Comparison of ENCODE assay signal across 8 mouse cellular contexts in the genomic region with DNA sequence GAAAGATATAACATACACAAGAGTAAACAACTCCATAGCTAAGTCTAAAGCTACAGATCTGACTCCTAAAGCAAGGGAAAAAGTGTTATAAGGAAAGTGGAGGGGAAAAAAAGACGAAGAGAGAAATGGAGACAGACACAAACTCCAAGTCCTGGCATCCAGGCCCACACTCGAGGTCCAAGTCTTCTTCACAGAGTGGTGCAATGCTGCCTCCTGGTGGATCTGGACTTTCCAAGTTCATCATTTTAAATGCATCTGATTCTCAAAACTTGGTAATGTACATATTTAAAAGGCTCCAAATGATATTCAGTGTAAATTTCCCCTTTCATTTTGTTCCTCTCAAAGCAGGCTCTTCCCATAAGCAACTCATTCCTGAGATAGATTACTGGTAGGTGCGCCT. TPM values are rescaled to one million over a fixed set of nuclear protein-coding genes. Genes with fewer than 3 reads are reported as not detected.
DNase-seq lines count a peak whose midpoint lies in the region; ATAC-seq and TF ChIP-seq lines count a peak whose summit lies in the region.

No protein-coding gene starts in this region.

- no peaks in the 10 kb centered on the region for H3K9me3 ChIP-seq in forebrain, embryonic 14.5 days (replicated peaks; ENCODE audit: control insufficient read depth, low read length)
- no peaks in the 10 kb centered on the region for H3K9me3 ChIP-seq in forebrain, embryonic 13.5 days (replicated peaks)

- WGBS in forebrain, embryonic 14.5 days: 56% methylated on average over 3 of the region's 3 CpGs
- WGBS in forebrain, embryonic 13.5 days: 50% methylated on average over 3 of the region's 3 CpGs

- ATAC-seq in forebrain, embryonic 14.5 days: no peak
- ATAC-seq in forebrain, embryonic 13.5 days: no peak

- H3K27me3 ChIP-seq in forebrain, embryonic 14.5 days (replicated peaks; ENCODE audit: control insufficient read depth, insufficient read depth, low read length): no peaks in the 10 kb centered on the region
- H3K27me3 ChIP-seq in forebrain, embryonic 13.5 days: no peaks in the 10 kb centered on the region

- TF ChIP-seq CTCF in cortical plate, adult 2 months (IDR thresholded peaks at IDR 0.05; ENCODE audit: extremely low read depth, insufficient read depth, low read length): peak; percentile 84

- H3K4me2 ChIP-seq in forebrain, embryonic 14.5 days (ENCODE audit: low read length): no peak overlapping the region
- H3K4me2 ChIP-seq in forebrain, embryonic 13.5 days: no peak overlapping the region

- H3K4me1 ChIP-seq in forebrain, embryonic 14.5 days (ENCODE audit: control insufficient read depth, insufficient read depth, low read length): no peaks in the 10 kb centered on the region
- peaks cover 3% of the 10 kb centered on the region; the same call in 1 of the 2 replicates for H3K4me1 ChIP-seq in forebrain, embryonic 13.5 days
- H3K4me1 ChIP-seq in cortical plate, adult 2 months (ENCODE audit: control insufficient read depth, insufficient read depth, low read length): no peaks in the 10 kb centered on the region; the same call in 1 of the 2 replicates

- no peak for TF ChIP-seq POLR2A in cortical plate, adult 2 months (IDR thresholded peaks at IDR 0.05; ENCODE audit: extremely low read depth, insufficient read depth, low read length)

- no peak overlapping the region for H3K27ac ChIP-seq in forebrain, embryonic 14.5 days (ENCODE audit: low read depth, low read length)
- H3K27ac ChIP-seq in forebrain, embryonic 13.5 days: no peak overlapping the region
- H3K27ac ChIP-seq in cortical plate, adult 2 months (ENCODE audit: insufficient read depth, low read length): no peak overlapping the region

- no peak overlapping the region for H3K4me3 ChIP-seq in forebrain, embryonic 14.5 days (ENCODE audit: low read depth, low read length)
- H3K4me3 ChIP-seq in forebrain, embryonic 13.5 days: no peak overlapping the region
- H3K4me3 ChIP-seq in cortical plate, adult 2 months (ENCODE audit: insufficient read depth, low read length): no peak overlapping the region

- H3K9ac ChIP-seq in forebrain, embryonic 14.5 days (ENCODE audit: low read length): no peak overlapping the region
- H3K9ac ChIP-seq in forebrain, embryonic 13.5 days: no peak overlapping the region

- peaks cover 50% of the 10 kb centered on the region for H3K36me3 ChIP-seq in forebrain, embryonic 14.5 days (ENCODE audit: control insufficient read depth, insufficient read depth, low read length)
- peaks cover 55% of the 10 kb centered on the region for H3K36me3 ChIP-seq in forebrain, embryonic 13.5 days (ENCODE audit: poor library complexity, severe bottlenecking)

- peak; percentile 80 for DNase-seq in forebrain, embryonic 14.5 days (ENCODE audit: low spot score)
- peak; percentile 77 for DNase-seq in testis, postnatal 10 days (ENCODE audit: low spot score)
- no peak for DNase-seq in testis, postnatal 14 days (ENCODE audit: low spot score)
- DNase-seq in kidney, postnatal 25 days: peak; percentile 44 to 72
- peak; percentile 56 for DNase-seq in lung, postnatal 14 days
- peak; percentile 27 for DNase-seq in thymus, postnatal 25 days

RNA-seq across cellular contexts. Expression of gene Snrpb, which starts 11.3 kb away (rescaled TPM):
- polyA plus RNA-seq in forebrain, embryonic 14.5 days (2014; fragmentation: Nextera tagmentation; extraction: Ambion mirVana): 532 and 571 TPM in 2 replicates
- 590 and 601 TPM in 2 replicates for polyA plus RNA-seq in forebrain, embryonic 13.5 days (2015; fragmentation: Nextera tagmentation; extraction: Ambion mirVana)
- polyA plus RNA-seq in cortical plate, adult 2 months (2012; rRNA removed): 131 and 133 TPM in 2 replicates

RNA-seq across cellular contexts. Expression of gene Tmc2, which starts 27.1 kb away (rescaled TPM):
- not detected in 2 replicates for polyA plus RNA-seq in forebrain, embryonic 14.5 days (2014; fragmentation: Nextera tagmentation; extraction: Ambion mirVana)
- not detected in 2 replicates for polyA plus RNA-seq in forebrain, embryonic 13.5 days (2015; fragmentation: Nextera tagmentation; extraction: Ambion mirVana)
- polyA plus RNA-seq in cortical plate, adult 2 months (2012; rRNA removed): not detected in 2 replicates

RNA-seq across cellular contexts. Expression of gene Tgm6, which starts 55.6 kb away (rescaled TPM):
- polyA plus RNA-seq in forebrain, embryonic 14.5 days (2014; fragmentation: Nextera tagmentation; extraction: Ambion mirVana): 0.17 and 0.21 TPM in 2 replicates
- polyA plus RNA-seq in forebrain, embryonic 13.5 days (2015; fragmentation: Nextera tagmentation; extraction: Ambion mirVana): 0.06 and 0.08 TPM in 2 replicates
- polyA plus RNA-seq in cortical plate, adult 2 months (2012; rRNA removed): 0.17 TPM in 2 replicates
